Mouse (Mus musculus) kidney, postnatal 4 days (tissue): ENCODE data around the gene Il10.

Experiments used
- DNase-seq, 2 experiments: peaks; one replicate each; pipeline ENCODE4 v3.0.0; 2021; ENCODE audit warnings: mixed read lengths in 2 of 2

Il10 gene

GRCm38 (mm10) chr1:131049361-131049806 lies 29.7 kb downstream of the Il10 start:
- DNase-seq: no peak

GRCm38 (mm10) chr1:131050011-131050410 lies 30.4 kb downstream of the Il10 start:
- DNase-seq: no peak

GRCm38 (mm10) chr1:131050617-131051016 lies 31.0 kb downstream of the Il10 start:
- no peak for DNase-seq

GRCm38 (mm10) chr1:131051073-131051472 lies 31.4 kb downstream of the Il10 start:
- DNase-seq: no peak

GRCm38 (mm10) chr1:131053239-131053638 lies 33.6 kb downstream of the Il10 start:
- DNase-seq: peak; percentile 63 to 74

- DNase-seq: no peak
These were observed 34.0 kb downstream of the Il10 start for GRCm38 (mm10) chr1:131053656-131054055.

GRCm38 (mm10) chr1:131054251-131054650 lies 34.6 kb downstream of the Il10 start:
- no peak for DNase-seq

GRCm38 (mm10) chr1:131058431-131058830 lies 38.8 kb downstream of the Il10 start:
- DNase-seq: no peak

GRCm38 (mm10) chr1:131059411-131059810 lies 39.8 kb downstream of the Il10 start:
- no peak for DNase-seq

- DNase-seq: no peak
These were observed 40.2 kb downstream of the Il10 start for GRCm38 (mm10) chr1:131059841-131060240.

- peak; percentile 69 to 74 for DNase-seq
These were observed 40.9 kb downstream of the Il10 start for GRCm38 (mm10) chr1:131060290-131061253.

- DNase-seq: no peak
These were observed 42.2 kb downstream of the Il10 start for GRCm38 (mm10) chr1:131061740-131062254.

- no peak for DNase-seq
These were observed 43.2 kb downstream of the Il10 start for GRCm38 (mm10) chr1:131062821-131063220.

GRCm38 (mm10) chr1:131064202-131064601 lies 44.6 kb downstream of the Il10 start:
- DNase-seq: no peak

GRCm38 (mm10) chr1:131068011-131068727 lies 48.5 kb downstream of the Il10 start:
- DNase-seq: no peak

GRCm38 (mm10) chr1:131069010-131069409 lies 49.4 kb downstream of the Il10 start:
- no peak for DNase-seq

- DNase-seq: no peak
These were observed 52.8 kb downstream of the Il10 start for GRCm38 (mm10) chr1:131072376-131072990.

- DNase-seq: no peak
These were observed 54.9 kb downstream of the Il10 start for GRCm38 (mm10) chr1:131074524-131074938.
